ENCODE assay signal across 12 mouse cellular contexts in the genomic region with DNA sequence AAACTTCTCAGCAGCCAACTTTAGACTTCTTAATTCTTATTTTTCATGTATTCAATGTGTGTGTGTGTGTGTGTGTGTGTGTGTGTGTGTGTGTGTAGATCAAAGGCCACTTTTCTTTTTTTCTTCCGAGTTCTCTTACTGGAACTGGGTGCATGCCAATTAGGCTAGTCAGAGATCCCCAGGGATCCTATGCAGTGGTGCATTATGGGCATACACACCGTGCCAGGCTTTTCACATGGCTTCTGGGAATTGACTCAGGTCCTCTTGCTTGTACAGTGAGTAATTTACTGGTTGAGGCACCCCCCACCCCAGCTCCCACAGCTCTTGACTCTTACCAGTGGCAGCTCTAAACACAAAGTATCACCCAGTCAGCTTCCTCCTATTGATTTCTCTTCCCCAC.
A peak's percentile ranks its signal among the peaks of the same experiment; 100 is the strongest.
DNase-seq lines count a peak whose midpoint lies in the region; ATAC-seq and TF ChIP-seq lines count a peak whose summit lies in the region.
"Had no signal": no experiment of that assay in that cellular context is flagged by ENCODE, and none has a peak within 500 bp of the region (broad histone marks: within the 10 kb centered on the region; RNA-seq: fewer than 3 reads in every experiment).

No protein-coding gene starts in this region.

- TF ChIP-seq CTCF in C2C12 (IDR thresholded peaks at IDR 0.05; ENCODE audit: control insufficient read depth, insufficient read depth, insufficient read length) = no peak

- peak; percentile 10 to 56 for DNase-seq in adrenal gland, adult (ENCODE audit: inconsistent age in 2 of 2, low spot score in 1 of 2)
- DNase-seq in adrenal gland, postnatal 4 days (ENCODE audit: low spot score in 2 of 2) = no peak
- DNase-seq in hindbrain, embryonic 14.5 days (ENCODE audit: low spot score) = no peak
- DNase-seq in right cerebral cortex, postnatal 14 days = no peak
- no peak for DNase-seq in urinary bladder, postnatal 14 days (ENCODE audit: low spot score)
- DNase-seq: gastrocnemius, postnatal 36 days; heart, postnatal 36 days; lung, embryonic 14.5 days had no signal

- no peaks in the 10 kb centered on the region for H3K9me3 ChIP-seq in hindbrain, embryonic 14.5 days (ENCODE audit: control insufficient read depth, low read length)
- no peaks in the 10 kb centered on the region for H3K9me3 ChIP-seq in hindbrain, embryonic 13.5 days
- no peaks in the 10 kb centered on the region for H3K9me3 ChIP-seq in embryonic facial prominence, embryonic 15.5 days (replicated peaks)
- H3K9me3 ChIP-seq: midbrain, embryonic 12.5 days had no signal

- no peak overlapping the region for H3ac ChIP-seq in C2C12 (ENCODE audit: control insufficient read depth, insufficient read length, low read depth)

- H3K27me3 ChIP-seq in hindbrain, embryonic 14.5 days (ENCODE audit: control insufficient read depth, insufficient read depth, low read length) = no peaks in the 10 kb centered on the region
- no peaks in the 10 kb centered on the region for H3K27me3 ChIP-seq in hindbrain, embryonic 13.5 days
- H3K27me3 ChIP-seq in C2C12 (ENCODE audit: control insufficient read depth, insufficient read depth, insufficient read length) = no peaks in the 10 kb centered on the region
- no peaks in the 10 kb centered on the region for H3K27me3 ChIP-seq in embryonic facial prominence, embryonic 15.5 days
- H3K27me3 ChIP-seq: midbrain, embryonic 12.5 days had no signal

- H3K4me2 ChIP-seq in hindbrain, embryonic 14.5 days (replicated peaks) = no peak overlapping the region
- no peak overlapping the region for H3K4me2 ChIP-seq in hindbrain, embryonic 13.5 days
- H3K4me2 ChIP-seq in embryonic facial prominence, embryonic 15.5 days (replicated peaks) = no peak overlapping the region
- H3K4me2 ChIP-seq: lung, embryonic 14.5 days; midbrain, embryonic 12.5 days had no signal

- 42% methylated on average over 2 of the region's 2 CpGs for WGBS in hindbrain, embryonic 14.5 days
- 25% methylated on average over 2 of the region's 2 CpGs for WGBS in hindbrain, embryonic 13.5 days
- 21% methylated on average over 2 of the region's 2 CpGs for WGBS in embryonic facial prominence, embryonic 15.5 days

- H3K36me3 ChIP-seq in hindbrain, embryonic 14.5 days (replicated peaks; ENCODE audit: control insufficient read depth, insufficient read depth) = no peaks in the 10 kb centered on the region
- H3K36me3 ChIP-seq in hindbrain, embryonic 13.5 days = no peaks in the 10 kb centered on the region
- no peaks in the 10 kb centered on the region for H3K36me3 ChIP-seq in C2C12 (ENCODE audit: control insufficient read depth, insufficient read depth)
- no peaks in the 10 kb centered on the region for H3K36me3 ChIP-seq in embryonic facial prominence, embryonic 15.5 days
- H3K36me3 ChIP-seq: midbrain, embryonic 12.5 days had no signal

- H3K27ac ChIP-seq in hindbrain, embryonic 14.5 days = no peak overlapping the region
- H3K27ac ChIP-seq in hindbrain, embryonic 13.5 days = no peak overlapping the region
- H3K27ac ChIP-seq in embryonic facial prominence, embryonic 15.5 days (replicated peaks) = no peak overlapping the region
- H3K27ac ChIP-seq: midbrain, embryonic 12.5 days had no signal

- ATAC-seq in hindbrain, embryonic 14.5 days (ENCODE audit: low FRiP score) = 0 out of 2 replicates have a peak, but pooled peaks have one; percentile 43
- no peak for ATAC-seq in hindbrain, embryonic 13.5 days (ENCODE audit: low FRiP score)
- peak; percentile 69; the same call in 1 of the 2 replicates for ATAC-seq in embryonic facial prominence, embryonic 15.5 days (ENCODE audit: insufficient number of reproducible peaks, low FRiP score, low TSS enrichment, low read depth)

- no peaks in the 10 kb centered on the region for H3K79me3 ChIP-seq in C2C12 (ENCODE audit: low read depth)

- no peak overlapping the region for H3K4me3 ChIP-seq in hindbrain, embryonic 14.5 days (replicated peaks; ENCODE audit: low read length)
- no peak overlapping the region for H3K4me3 ChIP-seq in hindbrain, embryonic 13.5 days
- H3K4me3 ChIP-seq in C2C12 (ENCODE audit: insufficient read depth, poor library complexity, severe bottlenecking) = no peak overlapping the region
- H3K4me3 ChIP-seq in embryonic facial prominence, embryonic 15.5 days (replicated peaks) = no peak overlapping the region
- H3K4me3 ChIP-seq: midbrain, embryonic 12.5 days had no signal

- no peaks in the 10 kb centered on the region for H3K79me2 ChIP-seq in C2C12 (ENCODE audit: control insufficient read depth, insufficient read depth)

- H3K4me1 ChIP-seq in hindbrain, embryonic 14.5 days (replicated peaks; ENCODE audit: control insufficient read depth, insufficient read depth, low read length) = no peaks in the 10 kb centered on the region
- H3K4me1 ChIP-seq in hindbrain, embryonic 13.5 days (replicated peaks) = no peaks in the 10 kb centered on the region
- no peaks in the 10 kb centered on the region for H3K4me1 ChIP-seq in embryonic facial prominence, embryonic 15.5 days
- H3K4me1 ChIP-seq: midbrain, embryonic 12.5 days had no signal

- no peak overlapping the region for H3K9ac ChIP-seq in hindbrain, embryonic 14.5 days
- H3K9ac ChIP-seq in hindbrain, embryonic 13.5 days = no peak overlapping the region
- H3K9ac ChIP-seq in embryonic facial prominence, embryonic 15.5 days = no peak overlapping the region
- H3K9ac ChIP-seq: lung, embryonic 14.5 days; midbrain, embryonic 12.5 days had no signal

TF ChIP-seq in C2C12, 6 proteins besides CTCF, POLR2A, EP300 and RAD21:
- TF ChIP-seq MAX (IDR thresholded peaks at IDR 0.05) (peak; percentile 57), MYOG (IDR thresholded peaks at IDR 0.05; ENCODE audit: control insufficient read depth, extremely low read depth, insufficient read length) (no peak)

Comparison
In these comparisons a context has a peak if more than half of its experiments do, and no peak if none do; other contexts are left out.
1. DNase-seq: peak in adrenal gland, adult (2 of 2); none in adrenal gland, postnatal 4 days (0 of 2), hindbrain, embryonic 14.5 days (single experiment), right cerebral cortex, postnatal 14 days (single experiment) and urinary bladder, postnatal 14 days (single experiment).